Mouse (Mus musculus): ENCODE results near the gene Ndufa13.

The Ndufa13 gene

DNA sequence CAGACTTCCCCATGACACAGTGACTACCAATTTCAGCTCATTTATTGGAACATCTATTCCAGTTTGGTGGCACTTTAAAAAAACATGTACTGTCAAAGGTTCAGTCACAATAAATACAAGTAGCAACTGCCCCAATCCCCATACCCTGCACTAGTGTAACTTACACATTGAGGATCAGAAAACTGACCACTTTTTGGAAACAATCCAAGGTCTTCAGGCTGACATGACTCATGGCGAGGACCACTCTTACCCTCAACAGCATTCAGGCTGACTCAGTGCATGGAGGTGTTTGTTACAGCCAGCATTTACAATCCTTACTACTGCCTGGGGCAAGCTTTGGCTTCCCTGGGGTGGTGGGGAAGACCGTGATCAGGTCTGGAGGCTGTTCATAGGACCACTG lies 4.7 kb upstream of the Ndufa13 start:
- no peak for DNase-seq (ENCODE audit: low spot score)

DNA sequence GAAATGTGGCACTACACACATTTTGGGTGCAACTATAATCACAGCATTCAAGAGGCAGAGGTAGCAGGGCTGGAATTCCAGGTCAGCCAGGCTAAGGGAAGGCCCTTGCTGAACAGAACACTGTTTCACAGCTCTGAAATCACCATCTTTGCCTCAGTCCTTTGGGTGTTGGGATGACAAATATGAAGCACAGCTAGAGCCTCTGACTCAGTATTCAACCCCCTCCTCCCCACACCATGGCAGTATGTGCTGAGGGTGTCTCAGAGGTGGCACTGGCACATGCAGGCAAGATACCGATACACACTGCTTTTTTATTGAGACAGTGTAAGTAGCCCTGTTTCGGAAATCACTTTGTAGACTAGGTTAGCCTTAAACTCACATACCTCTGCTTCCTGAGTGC lies 3.9 kb upstream of the Ndufa13 start:
- DNase-seq (ENCODE audit: low spot score), result no peak

DNA sequence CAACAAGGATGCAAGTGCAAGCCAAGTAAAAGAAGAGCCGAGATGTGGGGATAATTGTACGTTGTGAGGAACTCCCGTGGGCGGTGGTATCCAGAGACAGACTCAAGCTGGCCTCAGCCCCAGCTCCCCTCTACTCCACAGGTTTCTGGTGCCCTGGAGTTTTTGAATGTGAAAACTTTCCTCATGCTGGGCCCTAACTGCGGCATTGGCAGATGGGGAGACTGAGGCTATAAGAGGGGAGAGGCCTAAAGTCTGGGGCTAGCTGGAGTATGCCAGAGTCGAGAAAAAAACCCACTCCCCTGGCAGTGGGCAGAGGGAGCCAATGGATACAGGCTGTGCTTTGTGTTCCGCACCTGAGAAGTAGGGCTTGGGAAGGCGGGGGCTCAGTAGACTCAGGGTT lies 1.7 kb upstream of the Ndufa13 start:
- DNase-seq (ENCODE audit: low spot score), result no peak

DNA sequence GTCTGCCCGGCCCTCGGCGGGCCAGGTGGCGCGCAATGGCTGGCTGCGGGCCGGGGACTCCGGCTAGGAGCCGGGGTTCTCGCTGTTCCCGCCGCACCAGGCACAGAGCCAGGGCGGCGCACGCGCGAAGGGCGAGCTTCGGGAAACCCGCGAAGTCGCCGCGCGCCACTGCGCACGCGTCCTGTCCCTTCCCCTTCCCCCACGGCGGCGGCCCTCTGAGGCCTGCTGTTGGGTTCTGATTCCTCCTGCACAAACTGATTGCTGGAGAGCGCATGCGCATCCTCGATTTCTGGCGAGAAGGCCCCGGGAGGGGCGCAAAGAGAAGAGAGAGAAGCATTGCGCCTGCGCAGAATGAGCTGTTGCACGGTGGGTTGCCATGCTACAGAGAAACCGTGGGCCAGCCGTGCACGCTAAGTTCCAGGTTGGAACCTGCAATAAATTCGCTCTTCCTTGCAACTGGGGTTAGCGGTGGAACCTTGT lies 745 bp upstream of the Ndufa13 start:
- peak; percentile 100 for DNase-seq (ENCODE audit: low spot score)

DNA sequence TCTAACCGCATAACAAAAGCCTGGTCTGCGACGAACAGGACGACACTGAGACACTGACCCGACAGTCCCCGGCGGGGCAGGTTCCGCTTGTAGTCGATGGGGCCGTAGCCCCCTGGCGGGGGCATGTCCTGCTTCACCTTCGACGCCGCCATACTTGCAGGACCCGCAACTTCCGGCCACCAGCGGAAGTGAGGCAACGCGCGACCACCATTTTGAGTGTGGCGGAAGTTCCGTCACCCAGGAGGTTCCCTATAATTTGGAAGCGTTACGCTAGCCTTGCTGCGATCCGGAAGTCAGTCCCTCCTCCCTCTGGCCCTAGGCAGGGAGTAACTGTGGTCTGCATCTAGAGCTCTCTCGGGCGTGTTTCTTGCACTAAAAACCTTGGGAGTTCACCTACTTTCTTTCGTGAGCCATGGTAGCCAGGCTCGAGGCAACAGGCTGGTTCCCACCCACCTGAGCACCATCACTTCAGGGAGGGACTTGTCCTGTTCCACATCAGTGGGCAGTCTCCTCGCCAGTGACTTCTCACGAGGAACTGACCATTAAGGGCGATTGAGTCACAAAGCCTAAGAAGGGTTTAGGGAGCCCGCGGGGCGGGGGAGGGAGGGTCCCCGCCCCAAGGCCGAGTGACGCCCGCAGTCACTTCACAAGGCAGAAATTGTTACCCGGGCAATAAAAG lies 735 bp downstream of the Ndufa13 start:
- peak; percentile 97 for DNase-seq (ENCODE audit: low spot score)

DNA sequence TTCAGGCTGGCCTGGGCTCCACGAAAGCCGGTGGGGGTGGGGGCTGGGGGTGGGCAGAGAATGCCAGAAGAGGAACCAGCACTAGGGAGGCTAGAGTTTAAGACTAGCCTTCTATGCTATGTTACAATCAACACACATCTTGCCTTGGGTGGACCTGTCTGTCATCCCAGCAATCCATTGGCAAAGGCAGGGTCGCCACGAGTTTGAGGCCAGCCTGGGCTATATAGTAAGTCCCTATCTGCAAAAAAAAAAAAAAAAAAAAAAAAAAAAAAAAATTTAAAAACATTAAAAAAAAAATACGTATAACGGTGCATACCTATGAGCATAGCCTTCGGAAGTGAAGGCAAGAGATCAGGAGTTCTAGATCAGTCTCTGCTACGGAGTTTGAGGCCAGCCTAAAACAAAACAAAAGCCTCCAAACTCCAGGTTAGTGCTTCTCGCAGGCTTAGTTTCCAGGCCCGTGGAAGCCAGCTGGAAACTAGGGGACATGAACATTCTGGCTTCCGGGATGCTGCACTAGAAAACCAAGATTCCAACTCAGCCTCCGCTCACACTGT lies 1.4 kb downstream of the Ndufa13 start:
- no peak for DNase-seq (ENCODE audit: low spot score)

DNA sequence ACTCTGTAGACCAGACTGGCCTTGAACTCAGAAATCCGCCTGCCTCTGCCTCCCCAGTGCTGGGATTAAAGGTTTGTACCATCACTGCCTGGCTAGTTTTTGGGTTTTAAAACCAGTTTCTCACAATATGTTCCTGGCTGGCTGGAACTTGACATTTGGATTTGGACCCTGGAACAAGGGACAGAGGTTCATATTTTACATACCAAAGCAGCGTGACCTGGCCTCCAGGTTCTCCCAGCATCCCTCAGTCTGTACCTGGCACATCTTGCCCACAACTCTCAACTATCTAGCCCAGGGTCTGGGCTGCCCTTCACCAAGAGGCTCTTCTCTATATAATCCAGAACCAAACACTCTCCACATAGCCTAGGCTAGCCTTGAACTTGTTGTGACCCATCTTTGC lies 2.5 kb downstream of the Ndufa13 start:
- DNase-seq (ENCODE audit: low spot score), result no peak

DNA sequence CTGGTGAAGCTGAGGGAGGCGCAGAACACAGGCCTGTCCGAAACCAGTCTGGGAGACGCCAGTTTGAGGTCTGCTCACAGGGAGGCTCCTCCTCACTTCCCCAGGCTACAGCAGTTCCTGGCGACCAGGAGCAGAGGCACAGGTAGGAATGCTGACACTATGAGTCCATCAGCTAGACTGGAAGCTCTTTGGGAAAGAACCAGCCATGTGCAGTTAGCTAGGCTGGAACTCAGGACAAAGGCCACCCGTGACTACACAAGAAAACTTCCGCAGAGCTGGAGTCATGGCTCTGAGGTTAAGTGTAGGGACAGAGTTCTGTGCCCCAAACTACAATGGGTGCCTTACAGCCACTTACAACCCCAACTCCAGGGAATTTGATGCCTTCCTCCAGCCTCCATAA lies 4.5 kb downstream of the Ndufa13 start:
- no peak for DNase-seq (ENCODE audit: low spot score)

DNA sequence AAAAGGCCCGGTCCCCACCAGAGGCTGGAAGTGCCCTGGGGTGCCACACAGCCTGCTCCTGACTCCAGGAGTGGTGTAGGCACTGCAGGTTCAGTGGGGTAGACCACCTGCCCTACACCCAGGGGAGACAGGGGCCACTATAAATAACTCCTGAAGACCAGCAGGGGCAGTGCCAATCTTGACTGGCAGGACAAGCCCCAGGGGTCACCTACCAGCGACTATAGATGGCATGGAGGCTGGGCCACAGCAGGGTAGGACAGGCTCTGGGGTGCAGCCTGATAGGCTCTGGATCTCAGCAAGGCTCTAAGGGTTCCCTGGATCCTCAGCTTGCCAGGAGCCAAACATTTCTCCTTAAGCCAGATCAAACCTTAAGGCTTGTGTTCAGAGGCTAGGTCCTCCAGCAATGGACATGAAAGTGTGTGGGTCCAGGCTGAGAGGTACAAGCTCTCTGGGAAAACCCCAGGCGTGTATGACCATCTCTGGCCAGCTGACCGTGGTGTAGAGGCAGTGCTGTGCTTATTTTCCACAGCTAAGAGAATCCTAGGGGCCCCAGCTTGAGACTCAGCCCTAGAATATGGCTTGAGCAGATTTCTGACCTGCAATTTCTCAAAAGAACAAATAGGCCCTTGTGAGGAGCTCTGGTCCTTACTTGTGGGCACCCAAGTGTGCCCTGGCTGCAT lies 6.4 kb downstream of the Ndufa13 start:
- DNase-seq (ENCODE audit: low spot score), result no peak

DNA sequence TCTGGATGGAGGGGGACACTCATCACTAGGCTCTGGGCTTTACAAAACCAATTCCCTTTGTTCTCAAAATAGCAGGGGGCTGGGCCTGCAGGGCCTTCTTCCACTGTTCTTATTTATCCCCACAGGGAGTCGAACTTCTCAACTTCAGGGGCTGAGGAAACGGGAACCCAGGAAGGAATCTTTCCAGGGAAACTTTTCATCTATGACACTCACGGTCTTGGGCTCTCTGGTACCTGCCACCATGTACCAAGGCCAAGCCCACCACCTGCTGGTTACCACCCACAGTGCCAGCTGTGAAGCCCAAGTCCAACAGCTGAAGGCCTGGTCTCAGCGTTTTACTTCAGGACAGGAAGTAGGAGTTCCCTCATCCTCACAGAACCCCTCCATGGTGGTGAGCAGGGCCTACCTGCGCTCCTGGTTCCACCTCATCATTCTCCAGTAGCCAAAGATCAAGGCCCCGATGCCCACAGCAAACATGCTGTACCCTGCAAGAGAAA lies 7.5 kb downstream of the Ndufa13 start:
- no peak for DNase-seq (ENCODE audit: low spot score)

DNA sequence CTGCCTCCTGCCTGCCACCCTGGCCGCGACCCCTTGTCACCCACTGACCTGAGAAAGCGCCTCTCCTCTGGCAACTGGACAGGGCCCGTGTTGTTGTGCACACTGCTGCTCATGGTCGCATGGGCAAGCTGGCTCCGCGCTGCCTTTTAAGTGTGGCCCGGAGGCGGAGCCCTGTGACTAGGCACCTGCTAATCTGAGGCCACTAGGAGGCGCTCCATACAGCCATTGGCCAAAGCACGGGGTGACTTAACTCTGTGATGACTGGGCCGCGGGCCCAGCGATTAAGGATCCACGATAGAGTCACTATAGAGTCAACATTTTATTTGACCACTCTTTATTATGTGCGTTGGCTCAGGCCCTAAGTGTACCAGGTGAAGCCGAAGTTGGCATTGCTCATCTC lies 8.5 kb downstream of the Ndufa13 start:
- peak; percentile 86 for DNase-seq (ENCODE audit: low spot score)

DNA sequence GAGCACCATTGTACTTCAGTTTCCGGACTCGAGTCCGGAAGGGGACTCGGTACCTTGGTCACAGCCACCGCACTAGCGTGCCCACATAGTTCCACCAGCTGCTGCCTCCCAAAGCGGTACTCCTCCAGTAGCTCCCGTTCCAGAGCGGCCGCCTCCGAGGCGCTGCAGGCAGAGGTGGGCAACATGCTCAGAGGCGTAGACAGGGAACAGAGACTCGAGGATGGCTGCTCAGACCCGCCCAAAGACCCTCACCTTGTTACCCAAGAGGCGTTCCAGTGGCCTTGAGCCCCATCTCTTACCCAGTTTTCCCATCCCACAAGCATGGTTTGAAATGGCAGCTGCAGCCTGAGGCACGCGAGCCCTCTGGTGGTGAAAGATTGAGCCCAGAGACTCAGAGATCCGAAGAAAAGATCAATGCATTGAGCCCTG lies 11.5 kb downstream of the Ndufa13 start:
- DNase-seq (ENCODE audit: low spot score), result peak; percentile 77

DNA sequence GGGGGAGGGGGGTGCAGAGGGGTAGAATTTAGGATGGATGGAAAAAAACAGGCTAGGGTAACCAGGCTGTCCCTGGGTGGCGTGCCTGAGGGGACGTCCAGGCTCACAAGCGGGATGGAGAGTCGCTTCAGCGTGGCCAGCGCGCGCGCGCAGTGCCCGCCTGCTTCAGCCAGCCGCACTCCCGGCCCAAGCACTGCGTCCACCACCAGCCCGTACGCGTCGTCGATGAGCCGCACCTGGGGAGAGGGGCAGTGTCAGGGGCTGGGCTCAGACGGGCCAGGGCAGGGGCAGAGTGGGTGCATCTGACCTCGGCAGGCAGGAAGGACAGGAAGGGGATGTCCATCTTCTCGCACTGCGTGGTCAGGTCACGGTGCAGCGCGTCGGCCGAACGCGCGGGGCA lies 13.5 kb downstream of the Ndufa13 start:
- DNase-seq (ENCODE audit: low spot score), result no peak

DNA sequence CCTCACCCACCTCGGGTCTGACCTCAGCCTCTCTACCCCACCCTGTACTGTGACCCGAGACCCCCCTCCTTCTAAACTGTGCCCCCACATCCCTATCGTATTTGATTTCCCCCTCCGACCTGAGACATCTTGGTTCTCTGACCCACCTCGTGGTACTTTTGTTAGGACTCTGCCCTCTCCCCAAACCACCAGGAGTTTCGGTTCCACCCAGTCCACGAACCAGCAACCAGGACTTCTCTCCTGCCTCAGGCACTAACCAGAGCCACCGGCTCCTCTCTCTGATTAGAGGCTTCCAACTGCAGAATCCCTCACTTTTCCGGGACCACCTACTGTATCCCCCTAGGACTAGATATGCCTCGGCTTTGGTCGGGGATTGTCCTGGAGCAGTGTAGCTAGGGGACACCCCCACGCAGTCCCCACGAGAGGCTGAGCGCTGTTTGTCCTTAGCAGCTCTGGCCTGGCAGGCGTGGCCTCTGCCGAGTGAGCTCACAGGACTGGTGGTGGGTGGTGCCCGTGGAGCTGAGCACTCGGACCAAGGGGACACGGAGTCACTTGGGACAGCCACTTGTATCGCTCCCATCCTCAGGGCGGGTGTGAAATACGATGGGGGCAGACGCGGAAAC lies 14.0 kb downstream of the Ndufa13 start:
- no peak for DNase-seq (ENCODE audit: low spot score)

DNA sequence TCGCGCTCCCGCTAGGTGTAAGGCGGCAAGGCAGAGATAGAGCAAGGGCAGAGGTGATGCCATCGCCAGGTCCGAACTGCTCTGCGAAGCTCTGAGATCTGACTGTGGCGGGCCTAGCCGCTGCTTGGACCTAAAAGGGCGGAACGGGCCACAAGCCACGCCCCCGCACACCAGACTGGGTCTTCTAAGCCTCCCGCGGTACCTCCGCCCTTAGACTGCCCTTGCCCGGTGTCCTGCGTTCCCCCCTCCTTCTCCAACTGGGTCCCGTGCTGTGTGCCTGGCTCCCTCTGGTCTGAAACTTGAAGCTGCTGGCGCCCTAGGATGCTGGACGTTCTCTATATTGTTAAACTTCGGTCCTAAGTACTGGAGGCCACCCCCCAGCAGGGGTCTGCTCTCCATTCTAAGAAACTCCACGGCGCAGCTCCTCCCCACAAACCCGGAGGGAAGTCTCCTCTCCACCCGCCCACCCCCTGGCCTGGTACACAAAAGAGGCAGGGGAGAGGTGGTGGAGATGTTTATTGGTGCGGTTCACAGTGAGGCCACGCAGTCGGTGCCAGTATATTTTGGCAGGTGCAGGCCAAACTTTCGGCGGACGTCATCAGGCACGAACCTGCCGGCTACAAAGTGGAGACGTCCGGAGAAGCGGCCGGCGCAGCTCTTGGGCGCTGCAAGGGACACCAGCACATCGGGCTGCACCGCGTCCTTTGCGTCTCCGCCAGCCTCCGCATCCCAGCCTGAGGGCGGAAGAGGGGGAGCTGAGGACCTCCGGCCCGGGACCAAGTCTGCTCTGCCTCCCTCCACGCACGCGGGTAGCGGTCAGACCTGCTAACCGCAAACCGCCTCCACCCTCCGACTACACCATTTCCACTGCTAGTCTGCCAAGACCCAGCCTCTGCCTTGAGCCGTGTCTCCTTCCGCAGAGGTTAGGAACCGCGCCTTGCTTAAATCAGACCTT lies 14.8 kb downstream of the Ndufa13 start, which contains the start of gene Cilp2:
TSS of gene Cilp2 (minus strand) at position 399 of the 955 bp plus-strand sequence.
- no peak for DNase-seq (ENCODE audit: low spot score)

DNA sequence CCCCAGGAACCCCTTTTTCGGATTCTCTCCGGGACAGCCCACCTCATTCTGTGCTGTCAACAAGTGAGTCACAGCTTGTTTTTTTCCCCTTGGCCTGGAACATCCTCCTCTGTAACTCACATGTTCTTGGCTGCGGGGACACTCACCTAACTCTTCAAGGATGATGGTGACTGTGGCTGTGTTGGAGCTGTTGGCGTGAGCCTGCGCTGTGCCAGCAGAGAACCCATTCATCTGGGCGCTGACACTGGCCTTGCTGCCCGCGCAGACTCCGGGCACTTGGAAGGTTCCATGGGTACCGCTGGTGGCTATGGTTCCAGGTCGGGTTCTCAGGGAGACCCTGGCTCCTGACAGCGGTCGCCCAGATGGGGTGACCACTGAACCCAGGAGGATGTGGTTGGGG lies 18.2 kb downstream of the Ndufa13 start:
- DNase-seq (ENCODE audit: low spot score), result no peak

DNA sequence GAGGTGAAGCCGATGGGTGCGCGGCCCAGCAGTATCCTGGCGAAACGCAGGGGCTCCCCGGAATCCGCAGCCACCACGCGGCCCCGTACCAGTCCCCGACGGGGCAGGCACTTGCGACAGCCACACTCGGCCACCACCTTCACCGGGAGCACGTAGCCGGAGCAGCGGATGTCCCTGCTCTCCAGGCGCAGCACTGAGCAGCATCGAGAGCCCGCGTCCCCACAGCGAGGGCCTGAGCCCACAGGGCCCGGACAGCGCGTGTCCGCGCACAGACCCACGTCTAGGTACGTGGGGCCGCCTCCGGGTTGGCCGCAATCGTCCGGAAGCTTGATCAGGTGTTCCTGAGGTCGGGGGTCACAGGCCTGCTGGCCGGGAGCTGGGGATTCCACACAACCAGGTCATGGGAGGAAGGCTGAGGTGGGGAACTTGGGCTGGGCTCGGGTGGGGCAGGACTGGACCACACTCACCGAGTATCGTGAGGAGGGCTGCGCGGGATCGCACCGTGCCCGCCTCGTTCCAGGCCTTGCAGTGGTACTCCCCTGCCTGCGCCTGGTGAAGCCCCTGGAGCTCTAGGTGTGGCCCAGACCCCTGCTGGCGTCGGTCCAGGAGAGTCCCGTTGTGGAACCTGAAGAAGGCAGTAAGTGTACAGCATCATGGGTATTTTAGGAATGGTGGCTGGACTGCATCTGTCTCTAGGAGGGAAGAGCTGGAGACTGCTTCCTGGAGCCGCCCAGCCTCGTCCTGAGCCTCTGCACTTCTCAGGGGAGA lies 19.3 kb downstream of the Ndufa13 start:
- no peak for DNase-seq (ENCODE audit: low spot score)

DNA sequence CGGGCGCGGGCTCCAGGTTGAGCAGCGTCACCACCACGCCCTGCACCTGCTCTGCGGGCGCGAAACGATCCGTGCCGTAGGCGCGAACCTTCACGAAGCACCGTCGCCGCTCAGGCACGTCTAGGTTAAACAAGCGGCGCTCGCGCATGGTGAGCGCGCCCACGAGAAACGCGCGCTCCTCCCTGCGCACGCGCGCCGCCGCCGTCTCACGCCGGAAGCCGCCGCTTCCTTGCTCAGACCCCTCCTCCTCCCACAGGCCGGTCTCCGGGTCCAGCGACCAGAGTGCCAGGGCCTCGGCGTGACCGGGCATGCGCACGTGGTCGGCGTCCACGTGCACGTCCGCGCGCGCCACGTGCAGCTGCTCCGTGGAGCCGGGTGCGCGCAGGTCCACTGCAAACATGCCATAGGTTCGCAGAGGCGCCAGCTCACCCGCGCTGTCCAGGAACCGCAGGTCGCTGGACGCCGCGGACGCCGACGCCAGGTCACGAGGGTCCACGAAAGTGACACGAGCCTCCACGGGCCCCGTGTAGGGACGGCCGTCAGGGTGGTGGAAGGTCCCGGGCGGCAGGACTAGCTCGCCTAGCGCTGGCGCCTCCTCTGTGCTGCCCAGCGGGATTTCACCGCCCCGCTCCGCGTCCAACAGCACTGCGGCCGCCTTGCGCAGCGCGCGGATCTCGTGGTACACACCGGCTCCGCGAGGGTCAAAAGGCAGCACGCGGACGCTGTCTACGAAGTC lies 20.2 kb downstream of the Ndufa13 start:
- peak; percentile 65 for DNase-seq (ENCODE audit: low spot score)

DNA sequence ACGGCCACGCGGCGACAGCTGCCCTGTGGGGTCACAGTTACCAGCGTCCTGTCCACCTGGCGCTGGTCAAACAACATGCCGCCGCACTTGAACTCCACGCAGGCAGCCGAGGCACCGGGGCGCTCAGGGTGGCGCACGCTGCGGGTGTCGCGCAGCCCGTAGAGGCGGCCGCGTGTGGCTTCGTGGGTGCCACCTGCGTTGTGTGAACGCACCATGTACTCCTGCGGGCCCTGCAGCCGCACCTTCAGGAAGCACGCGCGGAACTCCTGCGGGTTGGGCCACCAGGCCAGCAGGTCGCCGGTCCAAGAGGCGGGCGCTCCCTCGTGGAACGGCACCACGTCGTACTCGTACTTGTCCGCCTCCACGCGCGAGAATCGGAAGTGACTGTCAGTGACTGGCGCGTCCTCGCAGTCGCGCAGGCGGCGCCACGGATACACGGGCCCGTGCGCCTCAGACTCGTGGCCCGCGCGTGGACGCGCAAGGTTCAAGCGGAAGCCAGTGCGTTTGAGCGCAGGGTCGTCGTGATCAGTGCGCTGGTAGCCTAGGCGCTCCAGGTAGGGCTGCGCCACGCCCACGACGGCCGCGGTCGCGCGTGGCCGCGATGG lies 21.0 kb downstream of the Ndufa13 start:
- DNase-seq (ENCODE audit: low spot score), result no peak

DNA sequence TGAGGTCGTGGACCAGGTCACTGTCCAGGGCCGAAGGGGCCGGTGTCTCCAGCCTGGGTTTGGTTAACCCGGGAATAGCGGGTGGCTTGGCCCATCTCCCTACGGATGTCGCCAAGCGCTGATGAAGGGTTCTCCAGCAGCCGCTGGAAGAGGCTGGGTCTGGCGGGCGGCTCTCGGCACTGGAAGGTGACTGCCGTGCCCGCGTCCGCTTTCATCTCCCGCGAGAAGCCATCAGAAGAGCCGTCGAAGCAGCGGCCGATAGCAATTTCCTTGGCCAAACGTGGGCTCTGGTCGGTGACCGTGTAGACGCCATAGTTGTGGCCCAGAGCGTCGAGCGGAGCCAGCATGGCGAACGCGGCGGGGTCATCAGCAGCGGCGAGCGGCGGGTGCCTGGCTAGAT lies 21.5 kb downstream of the Ndufa13 start:
- DNase-seq (ENCODE audit: low spot score), result no peak

Measured in embryo, embryonic 10.5 days (tissue).